Mouse (Mus musculus) forebrain, embryonic 16.5 days (tissue): ENCODE results near the gene Anxa7. TPM values are rescaled to one million over a fixed set of nuclear protein-coding genes. Genes with fewer than 3 reads are reported as not detected.

Experiments
- ATAC-seq: fragments of 200-750 bp; cut with Nextera tagmentation; 2 replicates; pipeline ENCODE4 v1.8.0; 2017; ENCODE audit warnings: mild to moderate bottlenecking, moderate library complexity
- H3K27ac ChIP-seq: fragments of 300-500 bp; sonication (generic); 2 replicates; pipeline ENCODE4 v1.5.1; 2014; ENCODE audit warnings: low read length, control low read depth
- H3K27me3 ChIP-seq: fragments of 300-500 bp; sonication (generic); replicated peaks from 2 replicates; pipeline ENCODE4 v1.6.1; 2014; ENCODE audit warnings: low read length; ENCODE audit not compliant: control insufficient read depth, insufficient read depth
- H3K36me3 ChIP-seq: fragments of 300-500 bp; sonication (generic); 2 replicates; pipeline ENCODE4 v1.6.1; 2014; ENCODE audit not compliant: control insufficient read depth, insufficient read depth
- H3K4me1 ChIP-seq: fragments of 300-500 bp; sonication (generic); replicated peaks from 2 replicates; pipeline ENCODE4 v1.6.1; 2014; ENCODE audit warnings: low read length; ENCODE audit not compliant: control insufficient read depth, insufficient read depth
- H3K4me2 ChIP-seq: fragments of 300-500 bp; sonication (generic); 2 replicates; pipeline ENCODE4 v1.6.1; 2014; ENCODE audit warnings: mild to moderate bottlenecking, low read length, control low read depth
- H3K4me3 ChIP-seq: fragments of 300-500 bp; sonication (generic); replicated peaks from 2 replicates; pipeline ENCODE4 v1.5.1; 2014; ENCODE audit warnings: mild to moderate bottlenecking, low read length, control low read depth
- H3K9ac ChIP-seq: fragments of 300-500 bp; sonication (generic); replicated peaks from 2 replicates; pipeline ENCODE4 v1.6.1; 2014; ENCODE audit warnings: low read depth, low read length, control low read depth
- H3K9me3 ChIP-seq: fragments of 300-500 bp; sonication (generic); 2 replicates; pipeline ENCODE4 v1.6.1; 2016; ENCODE audit warnings: low read length; ENCODE audit not compliant: control insufficient read depth
- WGBS: fragments of 180-500 bp; shearing (Covaris S2); extraction: QIAGEN DNeasy Blood & Tissue Kit; methylation state at CpG from one replicate; pipeline ENCODE4 v1.1.7; 2014; 5-methylcytosine and 5-hydroxymethylcytosine counted together
- polyA plus RNA-seq: library from polyadenylated mRNA; unstranded; fragments of >200 nt; fragmentation: Nextera tagmentation; extraction: Ambion mirVana; gene quantifications from 2 replicates; pipeline ENCODE4 v1.2.1, GENCODE M21; 2015

Anxa7 gene
- polyA plus RNA-seq, 1 experiment from 2014 or later, result 18.9 TPM

DNA sequence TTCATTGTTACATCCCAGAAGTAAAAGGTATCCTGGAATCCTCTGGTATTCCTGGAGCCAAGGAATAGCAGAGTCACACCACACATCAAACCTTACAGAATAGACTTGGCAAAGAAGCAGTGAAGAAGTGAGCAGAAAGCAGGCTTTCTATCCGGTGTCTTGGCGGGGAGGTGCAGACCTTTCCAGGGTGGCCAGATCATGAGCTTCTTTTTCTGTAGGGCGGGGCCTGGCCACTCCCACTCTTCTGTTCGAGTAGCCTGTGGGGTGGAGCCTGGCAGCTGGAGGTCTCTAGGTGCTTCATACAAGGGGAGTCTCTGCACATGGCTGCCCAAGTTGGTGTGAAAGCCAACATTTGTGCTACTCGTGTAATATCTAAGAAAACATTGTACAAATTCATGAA, 1.3 kb upstream of the Anxa7 start:
- Histone ChIP-seq H3K4me3 (no peak overlapping the region), H3K27ac (no peak overlapping the region)

GRCm38 (mm10) chr14:20480195-20480579, 254 bp upstream of the Anxa7 start:
- Histone ChIP-seq H3K4me3 (peak overlapping the region; percentile 78), H3K27me3 (no peaks in the 10 kb centered on the region), H3K4me2 (peak overlapping the region; percentile 88), H3K9me3 (no peaks in the 10 kb centered on the region), H3K9ac (peak overlapping the region; percentile 70), H3K36me3 (no peaks in the 10 kb centered on the region), H3K27ac (no peak overlapping the region), H3K4me1 (peaks cover 9% of the 10 kb centered on the region)
- 58% methylated on average over 1 of the region's 1 CpGs for WGBS
- peak; percentile 37 for ATAC-seq

More for the DNA sequence above, 1.3 kb upstream of the Anxa7 start:
- peaks cover 9% of the 10 kb centered on the region for H3K4me1 ChIP-seq
- H3K9me3 ChIP-seq, result no peaks in the 10 kb centered on the region
- H3K27me3 ChIP-seq, result no peaks in the 10 kb centered on the region
- no peak overlapping the region for H3K4me2 ChIP-seq
- no peak for ATAC-seq
- peaks cover 2% of the 10 kb centered on the region; the same call in 1 of the 2 replicates for H3K36me3 ChIP-seq
- no peak overlapping the region for H3K9ac ChIP-seq
- 16% methylated on average over 5 of the region's 5 CpGs for WGBS

- no peak overlapping the region for H3K9ac ChIP-seq
- ATAC-seq, result no peak
- H3K4me2 ChIP-seq, result peak overlapping the region; percentile 88
- WGBS, result 33% methylated on average over 7 of the region's 7 CpGs
- no peaks in the 10 kb centered on the region for H3K27me3 ChIP-seq
- peak overlapping the region; percentile 78 for H3K4me3 ChIP-seq
- H3K27ac ChIP-seq, result no peak overlapping the region
- H3K4me1 ChIP-seq, result peaks cover 9% of the 10 kb centered on the region
- H3K9me3 ChIP-seq, result no peaks in the 10 kb centered on the region
- H3K36me3 ChIP-seq, result no peaks in the 10 kb centered on the region
Measured at GRCm38 (mm10) chr14:20478801-20479200, 1.1 kb downstream of the Anxa7 start.

- no peaks in the 10 kb centered on the region for H3K36me3 ChIP-seq
- no peak overlapping the region for H3K27ac ChIP-seq
- 58% methylated on average over 3 of the region's 3 CpGs for WGBS
- ATAC-seq, result no peak
- H3K4me2 ChIP-seq, result no peak overlapping the region; the same call in 1 of the 2 replicates
- no peaks in the 10 kb centered on the region for H3K27me3 ChIP-seq
- no peak overlapping the region for H3K4me3 ChIP-seq
- H3K4me1 ChIP-seq, result peaks cover 9% of the 10 kb centered on the region
- no peak overlapping the region for H3K9ac ChIP-seq
- H3K9me3 ChIP-seq, result no peaks in the 10 kb centered on the region
Measured at GRCm38 (mm10) chr14:20478385-20478784, 1.5 kb downstream of the Anxa7 start.

DNA sequence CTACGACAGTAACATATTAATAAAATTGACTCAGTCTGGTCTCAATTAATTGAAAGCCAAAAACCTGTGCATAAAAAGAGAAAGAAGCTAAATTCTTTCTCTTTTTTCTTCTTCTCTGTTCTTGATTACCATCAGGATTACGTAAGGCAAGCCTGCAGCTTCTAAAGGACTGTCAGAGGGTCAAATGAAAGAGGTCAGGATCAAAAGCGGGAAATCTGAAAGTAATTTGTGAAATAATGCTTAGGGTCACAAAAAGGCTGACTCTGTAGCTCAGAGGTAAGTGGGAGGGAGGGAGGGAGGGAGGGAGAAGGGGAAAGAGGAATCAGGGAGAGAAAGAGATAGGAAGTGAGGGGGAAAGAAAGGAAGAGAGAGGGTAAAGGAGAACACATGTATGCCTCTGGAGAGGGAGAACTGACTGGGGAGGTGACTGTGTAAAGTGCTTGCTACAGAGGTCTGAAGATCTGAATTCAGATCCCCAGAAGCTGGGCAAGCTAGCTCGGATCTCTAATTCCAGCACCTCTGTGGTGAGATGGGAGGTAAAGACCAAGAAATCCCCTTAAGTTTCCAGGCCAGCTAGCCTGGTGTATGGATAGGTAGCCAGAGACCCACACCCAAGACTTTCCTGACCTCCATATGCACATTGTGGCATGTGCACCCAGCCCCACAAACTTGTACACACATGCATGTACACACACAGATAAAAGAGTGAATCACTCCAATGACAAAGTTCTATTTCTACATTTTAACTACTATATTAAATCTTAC, 2.5 kb downstream of the Anxa7 start:
- Histone ChIP-seq H3K27me3 (no peaks in the 10 kb centered on the region), H3K27ac (no peak overlapping the region), H3K4me3 (no peak overlapping the region), H3K4me2 (no peak overlapping the region), H3K36me3 (no peaks in the 10 kb centered on the region), H3K4me1 (peaks cover 9% of the 10 kb centered on the region), H3K9ac (no peak overlapping the region), H3K9me3 (no peaks in the 10 kb centered on the region)
- WGBS, result 41% methylated on average over 4 of the region's 4 CpGs
- ATAC-seq, result no peak

DNA sequence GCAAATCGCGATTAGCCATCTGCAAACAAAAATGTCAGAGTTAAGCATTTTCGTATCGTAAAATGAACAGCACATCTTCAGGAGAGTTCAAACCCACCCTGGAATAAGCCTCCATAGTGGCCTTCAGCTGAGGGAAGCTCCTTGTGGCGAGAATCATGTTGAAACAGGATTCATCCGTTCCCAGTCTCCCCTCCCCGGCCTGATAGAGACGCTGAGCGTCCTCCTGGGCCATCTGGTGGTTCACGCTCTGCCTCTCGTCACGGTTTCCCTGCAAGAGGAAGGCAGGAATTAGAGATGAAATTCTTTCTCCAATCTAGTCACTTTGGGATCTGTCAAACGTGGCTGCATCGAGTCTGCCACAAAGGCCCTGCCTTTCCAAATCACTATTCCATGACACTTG, 19.7 kb downstream of the Anxa7 start:
- no peaks in the 10 kb centered on the region for H3K36me3 ChIP-seq
- no peaks in the 10 kb centered on the region for H3K4me1 ChIP-seq
- ATAC-seq, result no peak
- H3K27me3 ChIP-seq, result no peaks in the 10 kb centered on the region
- no peak overlapping the region for H3K4me3 ChIP-seq
- WGBS, result 84% methylated on average over 14 of the region's 14 CpGs
- H3K9me3 ChIP-seq, result no peaks in the 10 kb centered on the region
- H3K9ac ChIP-seq, result no peak overlapping the region
- H3K27ac ChIP-seq, result no peak overlapping the region
- H3K4me2 ChIP-seq, result no peak overlapping the region

DNA sequence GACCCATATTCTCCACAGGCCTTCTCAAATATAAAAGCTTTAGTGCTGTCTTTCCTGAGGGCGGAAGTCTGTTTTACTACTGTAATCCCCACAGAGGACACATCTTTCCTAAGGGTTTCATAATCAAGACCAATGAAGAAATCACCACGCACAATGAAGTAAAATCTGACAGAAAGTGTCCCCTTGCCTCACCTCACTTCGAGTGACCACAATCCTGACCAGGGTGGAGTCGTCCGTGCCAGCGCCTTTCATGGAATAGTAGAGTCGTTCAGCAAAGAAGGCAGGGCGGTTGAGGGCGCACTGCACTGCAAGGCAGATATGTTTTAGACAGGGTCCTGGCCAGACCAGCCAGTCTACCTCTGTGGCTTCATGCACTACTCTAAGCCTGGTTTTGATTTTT, 21.6 kb downstream of the Anxa7 start:
- WGBS, result 98% methylated on average over 9 of the region's 9 CpGs

GRCm38 (mm10) chr14:20452929-20453328, 27.0 kb downstream of the Anxa7 start:
- WGBS, result 96% methylated on average over 5 of the region's 5 CpGs
- H3K4me2 ChIP-seq, result no peak overlapping the region
- no peak for ATAC-seq

More for the DNA sequence above, 21.6 kb downstream of the Anxa7 start:
- Histone ChIP-seq H3K4me3 (no peak overlapping the region), H3K27me3 (no peaks in the 10 kb centered on the region), H3K9ac (no peak overlapping the region), H3K9me3 (no peaks in the 10 kb centered on the region), H3K36me3 (no peaks in the 10 kb centered on the region), H3K27ac (no peak overlapping the region), H3K4me1 (no peaks in the 10 kb centered on the region), H3K4me2 (no peak overlapping the region)
- ATAC-seq, result no peak

GRCm38 (mm10) chr14:20451765-20452331, 28.1 kb downstream of the Anxa7 start, which contains the start of gene Cfap70:
TSS of gene Cfap70 (minus strand) at chr14:20452226.
- Histone ChIP-seq H3K9me3 (no peaks in the 10 kb centered on the region), H3K9ac (peak within 1 kb of the TSS; percentile 42), H3K4me2 (peak within 1 kb of the TSS; percentile 67), H3K4me1 (peaks cover 8% of the 10 kb centered on the region), H3K36me3 (no peaks in the 10 kb centered on the region), H3K27ac (peak within 1 kb of the TSS; percentile 73), H3K27me3 (no peaks in the 10 kb centered on the region), H3K4me3 (peak within 1 kb of the TSS; percentile 43)
- 2% methylated on average over 15 of the region's 15 CpGs for WGBS
- ATAC-seq, result peak; percentile 66

More at GRCm38 (mm10) chr14:20452929-20453328, 27.0 kb downstream of the Anxa7 start:
- no peaks in the 10 kb centered on the region for H3K9me3 ChIP-seq
- H3K4me3 ChIP-seq, result no peak overlapping the region
- H3K27me3 ChIP-seq, result no peaks in the 10 kb centered on the region
- peaks cover 8% of the 10 kb centered on the region for H3K4me1 ChIP-seq
- no peaks in the 10 kb centered on the region for H3K36me3 ChIP-seq
- no peak overlapping the region for H3K9ac ChIP-seq
- H3K27ac ChIP-seq, result no peak overlapping the region
